Mouse (Mus musculus) spleen, adult 2 months (tissue): ENCODE data around the gene Gm20521. TPM values are rescaled to one million over a fixed set of nuclear protein-coding genes. Genes with fewer than 3 reads are reported as not detected.

Source experiments
- DNase-seq, 2 experiments: peaks; one replicate each; pipeline versions ENCODE4 v3.0.0 to v3.0.0-alpha.2; 2012 to 2021; ENCODE audit warnings: low spot score in 2 of 2, low read depth in 1 of 2
- H3K27ac ChIP-seq: fragments of 200-500 bp; 2 replicates; pipeline ENCODE4 v1.5.1; 2012; ENCODE audit warnings: low read length, inconsistent platforms; ENCODE audit not compliant: insufficient read depth
- H3K27me3 ChIP-seq: fragments of 200-500 bp; 2 replicates; pipeline ENCODE4 v1.6.1; 2012; ENCODE audit warnings: mild to moderate bottlenecking, moderate library complexity, low read length, inconsistent platforms; ENCODE audit not compliant: control insufficient read depth, insufficient read depth
- H3K36me3 ChIP-seq: fragments of 200-500 bp; 2 replicates; pipeline ENCODE4 v1.6.1; 2012; ENCODE audit warnings: mild to moderate bottlenecking, low read length, inconsistent platforms; ENCODE audit not compliant: control insufficient read depth, insufficient read depth
- H3K4me1 ChIP-seq: fragments of 200-500 bp; 2 replicates; pipeline ENCODE4 v1.6.1; 2011; ENCODE audit warnings: inconsistent platforms; ENCODE audit not compliant: control insufficient read depth, insufficient read depth, insufficient read length
- H3K4me3 ChIP-seq: fragments of 200-500 bp; 2 replicates; pipeline ENCODE4 v1.5.1; 2011; ENCODE audit warnings: mild to moderate bottlenecking, inconsistent platforms; ENCODE audit not compliant: insufficient read depth, insufficient read length; ENCODE audit errors: extremely low read depth
- CTCF ChIP-seq: fragments of 200-500 bp; IDR thresholded peaks from 2 replicates; pipeline ENCODE4 v1.5.1; 2011; ENCODE audit warnings: mild to moderate bottlenecking, inconsistent platforms; ENCODE audit not compliant: insufficient read depth, insufficient read length, insufficient replicate concordance; ENCODE audit errors: extremely low read depth
- POLR2A ChIP-seq: fragments of 200-500 bp; IDR thresholded peaks from 2 replicates; pipeline ENCODE4 v1.6.1; 2011; ENCODE audit warnings: low read depth, low read length, inconsistent platforms
- WGBS: fragments of 180-500 bp; shearing (Covaris S2); methylation state at CpG from one replicate; pipeline ENCODE4 v1.1.7; 2018; 5-methylcytosine and 5-hydroxymethylcytosine counted together
- polyA plus RNA-seq: library from polyadenylated mRNA; depleted of rRNA; stranded (reverse); fragments of >200 nt; gene quantifications from 2 replicates; pipeline ENCODE4 v1.2.3, GENCODE M21; 2012

Gene Gm20521
- polyA plus RNA-seq, 1 experiment: not detected

- TF ChIP-seq CTCF (no peak), POLR2A (no peak)
- no peak for DNase-seq
- no peaks in the 10 kb centered on the region for H3K36me3 ChIP-seq
- H3K27me3 ChIP-seq: no peaks in the 10 kb centered on the region
- H3K4me3 ChIP-seq: no peak overlapping the region
- WGBS: 93% methylated on average over 11 of the region's 11 CpGs
- no peak overlapping the region for H3K27ac ChIP-seq
- H3K4me1 ChIP-seq: no peaks in the 10 kb centered on the region; the same call in 1 of the 2 replicates
These were observed 2.1 kb downstream of the Gm20521 start for GRCm38 (mm10) chr14:54885309-54885708.

- Histone ChIP-seq H3K27me3 (no peaks in the 10 kb centered on the region), H3K27ac (no peak within 1 kb of the TSS), H3K4me3 (peak within 1 kb of the TSS; percentile 74), H3K36me3 (peaks cover 13% of the 10 kb centered on the region), H3K4me1 (peaks cover 10% of the 10 kb centered on the region; the same call in 1 of the 2 replicates)
- TF ChIP-seq CTCF (no peak), POLR2A (no peak)
- no peak for DNase-seq
- WGBS: 96% methylated on average over 3 of the region's 3 CpGs
These were observed 9.0 kb downstream of the Gm20521 start, which contains the start of gene Pabpn1 for GRCm38 (mm10) chr14:54892200-54892599. TSS of gene Pabpn1 (plus strand) at chr14:54892500.

GRCm38 (mm10) chr14:54893651-54894181, 10.5 kb downstream of the Gm20521 start:
- Histone ChIP-seq H3K36me3 (peaks cover 21% of the 10 kb centered on the region), H3K27ac (peak overlapping the region; percentile 89), H3K4me1 (peaks cover 10% of the 10 kb centered on the region; the same call in 1 of the 2 replicates), H3K4me3 (peak overlapping the region; percentile 99), H3K27me3 (no peaks in the 10 kb centered on the region)
- under 1% methylated on average over 38 of the region's 38 CpGs for whole genome bisulfite sequencing
- TF ChIP-seq CTCF: no peak
- TF ChIP-seq POLR2A: peak; percentile 76
- DNase-seq: peak; percentile 92 to 100

- TF ChIP-seq POLR2A (no peak), CTCF (no peak)
- H3K27me3 ChIP-seq: no peaks in the 10 kb centered on the region
- peaks cover 23% of the 10 kb centered on the region for H3K36me3 ChIP-seq
- under 1% methylated on average over 54 of the region's 54 CpGs for WGBS
- peak overlapping the region; percentile 75 for H3K27ac ChIP-seq
- H3K4me1 ChIP-seq: peaks cover 10% of the 10 kb centered on the region; the same call in 1 of the 2 replicates
- peak in 1 of 2 experiments; percentile 58 for DNase-seq
- H3K4me3 ChIP-seq: peak overlapping the region; percentile 99
These were observed 11.3 kb downstream of the Gm20521 start for GRCm38 (mm10) chr14:54894296-54895151.

- H3K27me3 ChIP-seq: no peaks in the 10 kb centered on the region
- peaks cover 23% of the 10 kb centered on the region for H3K36me3 ChIP-seq
- no peak overlapping the region for H3K27ac ChIP-seq
- no peak for DNase-seq
- WGBS: 80% methylated on average over 2 of the region's 2 CpGs
- TF ChIP-seq POLR2A (no peak), CTCF (no peak)
- no peak overlapping the region for H3K4me3 ChIP-seq
- peaks cover 10% of the 10 kb centered on the region; the same call in 1 of the 2 replicates for H3K4me1 ChIP-seq
These were observed 14.2 kb downstream of the Gm20521 start for GRCm38 (mm10) chr14:54897445-54897844.

- Histone ChIP-seq H3K4me3 (no peak overlapping the region), H3K4me1 (no peaks in the 10 kb centered on the region; the same call in 1 of the 2 replicates), H3K27ac (no peak overlapping the region), H3K36me3 (peaks cover 23% of the 10 kb centered on the region), H3K27me3 (no peaks in the 10 kb centered on the region)
- WGBS: 2% methylated on average over 3 of the region's 3 CpGs
- DNase-seq: peak; percentile 34 to 40
- TF ChIP-seq POLR2A (no peak), CTCF (no peak)
These were observed 17.1 kb downstream of the Gm20521 start for GRCm38 (mm10) chr14:54900383-54900782.

GRCm38 (mm10) chr14:54903641-54904040, 20.4 kb downstream of the Gm20521 start:
- 92% methylated on average over 4 of the region's 4 CpGs for WGBS
- TF ChIP-seq POLR2A (no peak), CTCF (no peak)
- H3K4me3 ChIP-seq: no peak overlapping the region
- DNase-seq: no peak
- peaks cover 2% of the 10 kb centered on the region; the same call in 1 of the 2 replicates for H3K36me3 ChIP-seq
- H3K27ac ChIP-seq: no peak overlapping the region
- no peaks in the 10 kb centered on the region for H3K27me3 ChIP-seq
- no peaks in the 10 kb centered on the region; the same call in 1 of the 2 replicates for H3K4me1 ChIP-seq
